Mouse (Mus musculus): Measurements from ENCODE around the gene Runx2. TPM values are rescaled to one million over a fixed set of nuclear protein-coding genes. Genes with fewer than 3 reads are reported as not detected.

The Runx2 gene
- polyA plus RNA-seq, 1 experiment from 2014 or later: 1.0 TPM

DNA sequence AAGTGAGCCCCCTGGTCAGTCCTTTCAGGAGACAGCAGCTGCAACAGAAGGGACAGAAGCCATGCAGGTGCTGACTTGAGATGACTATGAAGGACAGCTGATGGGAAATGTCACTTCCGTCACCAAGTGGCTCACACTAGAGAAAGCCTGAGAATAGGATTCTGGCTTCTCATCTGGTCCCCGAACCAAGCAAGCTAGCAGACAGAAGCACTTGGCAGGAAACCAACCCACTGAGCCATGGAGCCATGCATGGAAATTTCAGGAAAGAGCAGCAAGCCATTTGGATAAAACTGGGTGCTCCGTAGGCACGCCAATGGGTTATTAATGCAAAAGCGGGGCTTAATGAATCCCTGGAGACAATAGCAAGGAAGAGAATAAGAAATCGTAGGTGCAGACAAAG lies 166.7 kb downstream of the Runx2 start:
- TF ChIP-seq CTCF (IDR thresholded peaks at IDR 0.05; ENCODE audit: low read depth): no peak
- Histone ChIP-seq H3K9ac (ENCODE audit: low read depth, low read length) (no peak overlapping the region), H3K36me3 (ENCODE audit: control insufficient read depth, insufficient read depth) (no peaks in the 10 kb centered on the region), H3K4me3 (ENCODE audit: low read depth, low read length) (no peak overlapping the region), H3K27me3 (replicated peaks; ENCODE audit: control insufficient read depth, insufficient read depth, low read length) (no peaks in the 10 kb centered on the region), H3K4me1 (replicated peaks; ENCODE audit: control insufficient read depth, insufficient read depth, low read length) (no peaks in the 10 kb centered on the region), H3K4me2 (replicated peaks; ENCODE audit: low read depth) (no peak overlapping the region), H3K27ac (ENCODE audit: low read depth, low read length) (no peak overlapping the region), H3K9me3 (ENCODE audit: control insufficient read depth) (no peaks in the 10 kb centered on the region)
- no peak for ATAC-seq
- WGBS: 93% methylated on average over 6 of the region's 6 CpGs

DNA sequence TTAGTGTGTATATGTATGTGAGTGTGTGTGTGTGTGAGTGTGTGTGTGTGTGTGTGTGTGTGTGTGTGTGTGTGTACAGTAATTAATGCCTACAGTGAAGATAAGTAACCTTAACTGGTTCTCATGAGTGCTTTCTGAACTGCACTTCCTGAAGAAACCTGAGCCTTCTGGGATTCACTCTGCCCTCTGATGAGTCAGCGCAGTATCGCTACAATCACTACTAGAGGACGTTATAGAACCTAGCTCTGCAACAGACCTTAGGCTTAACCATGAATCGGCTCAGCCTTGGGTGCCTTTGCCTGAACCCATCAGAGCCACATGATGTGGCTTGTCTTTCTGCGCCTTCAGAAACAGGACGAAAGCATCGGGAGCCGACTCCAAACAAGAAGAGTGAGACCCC lies 169.5 kb downstream of the Runx2 start:
- Histone ChIP-seq H3K9ac (ENCODE audit: low read depth, low read length) (no peak overlapping the region), H3K4me2 (replicated peaks; ENCODE audit: low read depth) (no peak overlapping the region), H3K4me1 (replicated peaks; ENCODE audit: control insufficient read depth, insufficient read depth, low read length) (no peaks in the 10 kb centered on the region), H3K27ac (ENCODE audit: low read depth, low read length) (no peak overlapping the region), H3K36me3 (ENCODE audit: control insufficient read depth, insufficient read depth) (no peaks in the 10 kb centered on the region), H3K4me3 (ENCODE audit: low read depth, low read length) (no peak overlapping the region), H3K9me3 (ENCODE audit: control insufficient read depth) (no peaks in the 10 kb centered on the region), H3K27me3 (replicated peaks; ENCODE audit: control insufficient read depth, insufficient read depth, low read length) (no peaks in the 10 kb centered on the region)
- no peak for TF ChIP-seq CTCF (IDR thresholded peaks at IDR 0.05; ENCODE audit: low read depth)
- WGBS: 88% methylated on average over 8 of the region's 8 CpGs
- no peak for ATAC-seq

DNA sequence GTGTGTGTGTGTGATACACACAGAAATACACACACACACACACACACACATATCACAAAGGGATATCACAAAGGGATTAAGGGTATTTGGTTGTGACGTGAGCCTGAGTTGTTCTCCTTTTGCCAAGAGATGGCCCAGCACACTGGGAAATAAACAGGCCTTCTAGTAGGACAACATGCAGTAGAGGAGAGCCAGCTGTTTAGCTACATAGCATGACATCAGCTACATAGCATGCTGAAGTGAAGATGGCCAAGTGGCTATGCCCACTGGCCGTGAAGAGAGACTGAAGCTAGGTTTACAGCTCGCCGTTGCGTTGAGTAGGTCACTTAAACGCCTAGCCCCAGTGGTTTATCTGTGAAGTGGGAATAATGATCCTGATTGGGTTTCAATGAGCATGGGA lies 171.3 kb downstream of the Runx2 start:
- no peaks in the 10 kb centered on the region for H3K9me3 ChIP-seq (ENCODE audit: control insufficient read depth)
- no peak overlapping the region for H3K4me2 ChIP-seq (replicated peaks; ENCODE audit: low read depth)
- H3K9ac ChIP-seq (ENCODE audit: low read depth, low read length): no peak overlapping the region
- no peaks in the 10 kb centered on the region for H3K27me3 ChIP-seq (replicated peaks; ENCODE audit: control insufficient read depth, insufficient read depth, low read length)
- no peaks in the 10 kb centered on the region for H3K36me3 ChIP-seq (ENCODE audit: control insufficient read depth, insufficient read depth)
- no peak overlapping the region for H3K4me3 ChIP-seq (ENCODE audit: low read depth, low read length)
- 80% methylated on average over 6 of the region's 6 CpGs for WGBS
- no peaks in the 10 kb centered on the region for H3K4me1 ChIP-seq (replicated peaks; ENCODE audit: control insufficient read depth, insufficient read depth, low read length)
- ATAC-seq: no peak
- H3K27ac ChIP-seq (ENCODE audit: low read depth, low read length): no peak overlapping the region
- no peak for TF ChIP-seq CTCF (IDR thresholded peaks at IDR 0.05; ENCODE audit: low read depth)

DNA sequence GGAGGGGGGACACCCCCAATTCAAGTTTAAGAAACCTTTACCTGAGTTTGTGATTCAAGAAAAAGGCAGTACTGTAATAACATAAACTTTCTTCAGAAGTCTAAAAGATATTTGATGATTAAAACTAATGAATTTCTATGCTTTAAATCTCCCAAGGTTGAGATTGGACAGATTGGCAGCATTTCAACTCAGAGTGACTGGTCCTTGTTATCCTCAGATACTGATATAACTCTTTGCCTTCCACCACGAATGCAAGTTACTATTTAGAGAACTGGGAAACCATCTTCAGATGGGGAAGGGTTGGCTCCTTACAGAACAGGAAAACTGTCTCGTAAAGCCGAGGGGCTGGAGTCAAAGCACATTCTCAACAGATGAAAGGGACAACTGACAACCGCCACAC lies 172.5 kb downstream of the Runx2 start:
- Histone ChIP-seq H3K27me3 (replicated peaks; ENCODE audit: control insufficient read depth, insufficient read depth, low read length) (no peaks in the 10 kb centered on the region), H3K27ac (ENCODE audit: low read depth, low read length) (no peak overlapping the region), H3K9me3 (ENCODE audit: control insufficient read depth) (no peaks in the 10 kb centered on the region), H3K4me3 (ENCODE audit: low read depth, low read length) (no peak overlapping the region), H3K36me3 (ENCODE audit: control insufficient read depth, insufficient read depth) (no peaks in the 10 kb centered on the region), H3K4me2 (replicated peaks; ENCODE audit: low read depth) (no peak overlapping the region), H3K4me1 (replicated peaks; ENCODE audit: control insufficient read depth, insufficient read depth, low read length) (no peaks in the 10 kb centered on the region), H3K9ac (ENCODE audit: low read depth, low read length) (no peak overlapping the region)
- no peak for TF ChIP-seq CTCF (IDR thresholded peaks at IDR 0.05; ENCODE audit: low read depth)
- ATAC-seq: no peak
- 76% methylated on average over 4 of the region's 4 CpGs for WGBS

DNA sequence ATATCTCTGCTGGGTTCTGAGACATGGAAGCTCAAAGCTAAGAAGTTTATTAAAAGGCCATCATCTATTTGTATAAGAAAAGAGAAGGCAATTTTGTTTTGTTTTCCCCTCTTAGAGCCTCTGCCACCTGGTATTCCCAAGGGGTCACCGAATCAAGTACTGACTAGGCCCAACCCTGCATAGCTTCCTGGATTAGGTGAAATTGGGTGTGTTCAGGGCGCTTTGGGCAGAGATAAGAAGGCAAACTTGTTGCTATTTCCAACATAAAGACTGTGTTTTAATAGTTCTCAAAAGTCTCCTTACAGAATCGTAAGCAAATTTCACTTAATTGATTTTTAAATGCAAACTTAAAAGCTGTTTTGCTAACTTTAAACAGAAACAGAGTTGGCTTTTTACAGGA lies 173.7 kb downstream of the Runx2 start:
- 49% methylated on average over 3 of the region's 3 CpGs for WGBS
- Histone ChIP-seq H3K4me1 (replicated peaks; ENCODE audit: control insufficient read depth, insufficient read depth, low read length) (no peaks in the 10 kb centered on the region), H3K9ac (ENCODE audit: low read depth, low read length) (no peak overlapping the region), H3K4me3 (ENCODE audit: low read depth, low read length) (no peak overlapping the region), H3K27ac (ENCODE audit: low read depth, low read length) (no peak overlapping the region), H3K4me2 (replicated peaks; ENCODE audit: low read depth) (no peak overlapping the region), H3K27me3 (replicated peaks; ENCODE audit: control insufficient read depth, insufficient read depth, low read length) (no peaks in the 10 kb centered on the region), H3K9me3 (ENCODE audit: control insufficient read depth) (no peaks in the 10 kb centered on the region), H3K36me3 (ENCODE audit: control insufficient read depth, insufficient read depth) (no peaks in the 10 kb centered on the region)
- ATAC-seq: no peak
- no peak for TF ChIP-seq CTCF (IDR thresholded peaks at IDR 0.05; ENCODE audit: low read depth)

DNA sequence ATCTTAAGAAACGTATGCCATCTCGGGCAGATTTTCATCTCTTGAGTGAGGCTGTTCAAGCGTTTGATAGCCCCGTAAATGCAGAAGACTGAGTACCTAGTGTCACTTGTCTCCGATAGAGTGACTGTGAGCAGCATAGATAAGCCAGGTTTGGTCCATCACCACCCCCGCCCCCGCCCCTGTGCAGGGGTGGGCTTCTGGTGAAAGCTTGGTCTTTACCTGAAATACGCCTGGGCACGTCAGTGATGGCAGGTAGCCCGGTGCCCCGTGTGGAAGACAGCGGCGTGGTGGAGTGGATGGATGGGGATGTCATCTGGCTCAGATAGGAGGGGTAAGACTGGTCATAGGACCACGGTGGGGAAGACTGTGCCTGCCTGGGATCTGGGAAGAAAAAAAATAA lies 175.2 kb downstream of the Runx2 start:
- 92% methylated on average over 14 of the region's 14 CpGs for WGBS
- ATAC-seq: no peak
- Histone ChIP-seq H3K4me3 (ENCODE audit: low read depth, low read length) (no peak overlapping the region), H3K9me3 (ENCODE audit: control insufficient read depth) (no peaks in the 10 kb centered on the region), H3K36me3 (ENCODE audit: control insufficient read depth, insufficient read depth) (no peaks in the 10 kb centered on the region), H3K27me3 (replicated peaks; ENCODE audit: control insufficient read depth, insufficient read depth, low read length) (no peaks in the 10 kb centered on the region), H3K27ac (ENCODE audit: low read depth, low read length) (no peak overlapping the region), H3K4me1 (replicated peaks; ENCODE audit: control insufficient read depth, insufficient read depth, low read length) (no peaks in the 10 kb centered on the region), H3K4me2 (replicated peaks; ENCODE audit: low read depth) (no peak overlapping the region), H3K9ac (ENCODE audit: low read depth, low read length) (no peak overlapping the region)
- no peak for TF ChIP-seq CTCF (IDR thresholded peaks at IDR 0.05; ENCODE audit: low read depth)

DNA sequence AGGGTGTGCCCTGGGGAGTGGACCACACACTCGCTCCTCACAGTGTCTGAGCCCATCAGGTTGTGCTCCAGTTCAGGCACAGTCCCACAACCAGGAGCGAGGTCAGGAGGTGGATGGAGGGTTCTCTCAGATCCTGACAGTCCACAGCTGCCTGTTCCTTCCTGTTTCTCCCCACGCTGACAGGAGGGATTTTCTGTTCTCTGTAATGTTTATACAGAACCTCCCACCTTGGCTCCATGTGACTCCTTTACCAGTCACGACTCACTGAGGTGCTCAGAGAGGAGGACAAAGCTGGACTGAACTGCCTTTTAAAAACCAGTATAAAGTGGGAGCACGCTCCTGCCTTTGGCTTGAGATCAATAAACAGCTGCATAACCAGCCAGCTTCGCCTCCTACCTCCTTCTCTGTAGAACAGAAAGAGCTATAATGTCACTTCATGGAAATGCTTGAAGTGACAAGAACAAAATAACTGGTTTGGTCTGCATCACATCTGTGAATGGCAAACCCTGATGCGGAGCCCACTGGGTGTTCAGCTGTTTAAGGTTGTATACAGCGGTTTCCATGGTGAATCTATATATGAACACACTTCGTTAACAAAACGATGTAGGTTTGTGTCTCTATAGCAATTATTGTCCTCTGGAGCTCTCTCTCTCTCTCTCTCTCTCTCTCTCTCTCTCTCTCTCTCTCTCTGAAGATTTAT lies 177.3 kb downstream of the Runx2 start:
- Histone ChIP-seq H3K4me3 (ENCODE audit: low read depth, low read length) (no peak overlapping the region), H3K27ac (ENCODE audit: low read depth, low read length) (no peak overlapping the region), H3K27me3 (replicated peaks; ENCODE audit: control insufficient read depth, insufficient read depth, low read length) (no peaks in the 10 kb centered on the region), H3K9ac (ENCODE audit: low read depth, low read length) (no peak overlapping the region), H3K4me2 (replicated peaks; ENCODE audit: low read depth) (no peak overlapping the region), H3K36me3 (ENCODE audit: control insufficient read depth, insufficient read depth) (no peaks in the 10 kb centered on the region), H3K9me3 (ENCODE audit: control insufficient read depth) (no peaks in the 10 kb centered on the region), H3K4me1 (replicated peaks; ENCODE audit: control insufficient read depth, insufficient read depth, low read length) (no peaks in the 10 kb centered on the region)
- 62% methylated on average over 10 of the region's 10 CpGs for WGBS
- TF ChIP-seq CTCF (IDR thresholded peaks at IDR 0.05; ENCODE audit: low read depth): no peak
- no peak for ATAC-seq
